Mouse (Mus musculus) heart, embryonic 14.5 days (tissue): ENCODE results near the gene Gm36176. TPM values are rescaled to one million over a fixed set of nuclear protein-coding genes. Genes with fewer than 3 reads are reported as not detected.

Experiments
- ATAC-seq: fragments of 200-750 bp; cut with Nextera tagmentation; 2 replicates; pipeline ENCODE4 v1.8.0; 2017; ENCODE audit warnings: low read depth, moderate TSS enrichment; ENCODE audit not compliant: insufficient number of reproducible peaks, insufficient read depth, low FRiP score
- H3K27ac ChIP-seq, 2 experiments: fragments of 200-500 bp in 1 of 2; fragments of 300-500 bp in 1 of 2; sonication (generic) in 1 of 2; replicated peaks in 1 of 2; 2 replicates each; pipeline ENCODE4 v1.5.1; 2012 to 2014; ENCODE audit warnings: low read depth in 2 of 2, low read length in 2 of 2, control low read depth in 1 of 2, mild to moderate bottlenecking in 1 of 2, mixed read lengths in 1 of 2; ENCODE audit not compliant: control insufficient read depth in 1 of 2, insufficient read depth in 1 of 2
- H3K27me3 ChIP-seq: fragments of 300-500 bp; sonication (generic); 2 replicates; pipeline ENCODE4 v1.6.1; 2014; ENCODE audit warnings: mild to moderate bottlenecking, low read length, control low read depth; ENCODE audit not compliant: control insufficient read depth, insufficient read depth
- H3K36me3 ChIP-seq: fragments of 300-500 bp; sonication (generic); 2 replicates; pipeline ENCODE4 v1.6.1; 2014; ENCODE audit warnings: mild to moderate bottlenecking, control low read depth, low read length, mixed read lengths; ENCODE audit not compliant: control insufficient read depth, insufficient read depth
- H3K4me1 ChIP-seq, 2 experiments: fragments of 200-500 bp in 1 of 2; fragments of 300-500 bp in 1 of 2; sonication (generic) in 1 of 2; 2 replicates each; pipeline ENCODE4 v1.6.1; 2012 to 2014; ENCODE audit warnings: low read length in 2 of 2, control low read depth in 1 of 2, mixed read lengths in 1 of 2; ENCODE audit not compliant: control insufficient read depth in 2 of 2, insufficient read depth in 2 of 2
- H3K4me2 ChIP-seq: fragments of 300-500 bp; sonication (generic); 2 replicates; pipeline ENCODE4 v1.6.1; 2014; ENCODE audit warnings: mild to moderate bottlenecking, low read length
- H3K4me3 ChIP-seq, 2 experiments: fragments of 200-500 bp in 1 of 2; fragments of 300-500 bp in 1 of 2; sonication (generic) in 1 of 2; 2 replicates each; pipeline ENCODE4 v1.5.1; 2012 to 2014; ENCODE audit warnings: low read length in 2 of 2, mild to moderate bottlenecking in 2 of 2, control low read depth in 1 of 2, low read depth in 1 of 2, moderate library complexity in 1 of 2; ENCODE audit not compliant: control insufficient read depth in 1 of 2, insufficient read depth in 1 of 2
- H3K9ac ChIP-seq: fragments of 300-500 bp; sonication (generic); 2 replicates; pipeline ENCODE4 v1.6.1; 2014; ENCODE audit warnings: mild to moderate bottlenecking, low read length
- H3K9me3 ChIP-seq: fragments of 300-500 bp; sonication (generic); 2 replicates; pipeline ENCODE4 v1.6.1; 2016; ENCODE audit warnings: low read length, control low read depth; ENCODE audit not compliant: control insufficient read depth
- WGBS: fragments of 180-500 bp; shearing (Covaris S2); extraction: QIAGEN DNeasy Blood & Tissue Kit; methylation state at CpG from one replicate; pipeline ENCODE4 v1.1.7; 2014; 5-methylcytosine and 5-hydroxymethylcytosine counted together
- polyA plus RNA-seq: library from polyadenylated mRNA; unstranded; fragments of >200 nt; fragmentation: Nextera tagmentation; extraction: Ambion mirVana; gene quantifications from 2 replicates; pipeline ENCODE4 v1.2.1, GENCODE M21; 2014

Gm36176 gene
- polyA plus RNA-seq, 1 experiment from 2014 or later, result not detected

- ATAC-seq, result no peak
- no peak overlapping the region for H3K4me3 ChIP-seq
- H3K27ac ChIP-seq, result no peak overlapping the region
- no peaks in the 10 kb centered on the region for H3K36me3 ChIP-seq
- H3K4me1 ChIP-seq, result no peaks in the 10 kb centered on the region
- no peak overlapping the region for H3K4me2 ChIP-seq
- H3K27me3 ChIP-seq, result no peaks in the 10 kb centered on the region
- WGBS, result 78% methylated on average over 5 of the region's 5 CpGs
- no peaks in the 10 kb centered on the region for H3K9me3 ChIP-seq
- H3K9ac ChIP-seq, result no peak overlapping the region
Observed at GRCm38 (mm10) chr10:77882553-77882952, 36.0 kb downstream of the Gm36176 start.

GRCm38 (mm10) chr10:77886007-77886747 is 39.6 kb downstream of the Gm36176 start:
- ATAC-seq, result no peak

DNA sequence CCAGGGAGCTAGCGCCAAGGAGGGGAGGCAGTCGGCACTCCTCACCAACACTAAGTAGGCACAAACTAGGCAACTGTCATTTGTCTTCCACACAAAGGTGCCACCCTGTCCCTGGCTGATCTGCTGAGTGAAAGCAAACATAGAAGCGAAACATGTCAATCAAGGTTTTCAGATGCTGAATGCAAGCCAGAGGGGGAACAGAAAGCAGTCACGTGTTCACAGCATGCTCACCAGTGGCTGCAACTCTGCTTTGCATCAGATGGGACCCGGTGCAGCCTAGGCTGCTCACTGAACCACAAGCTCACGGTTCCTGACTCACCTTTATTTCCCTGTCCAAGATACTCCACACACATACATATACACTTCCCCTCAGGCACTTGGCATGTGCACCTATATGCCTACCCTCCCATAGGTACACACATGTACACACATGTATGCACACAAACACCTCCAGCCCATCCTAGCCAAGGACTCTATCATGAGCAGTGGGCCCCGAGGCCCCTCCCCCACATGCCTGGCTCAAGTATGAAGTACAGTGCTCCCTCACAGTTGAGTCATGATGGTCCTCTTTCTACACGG is 44.5 kb downstream of the Gm36176 start:
- Histone ChIP-seq H3K4me2 (no peak overlapping the region), H3K4me1 (peaks cover 0 to 7% of the 10 kb centered on the region in 2 experiments; a peak in 1 of 4 replicates), H3K36me3 (no peaks in the 10 kb centered on the region), H3K9me3 (no peaks in the 10 kb centered on the region), H3K27ac (no peak overlapping the region), H3K9ac (no peak overlapping the region), H3K27me3 (no peaks in the 10 kb centered on the region), H3K4me3 (no peak overlapping the region)
- WGBS, result 76% methylated on average over 8 of the region's 8 CpGs
- 0 out of 2 replicates have a peak, but pooled peaks have one; percentile 16 for ATAC-seq

More at GRCm38 (mm10) chr10:77886007-77886747, 39.6 kb downstream of the Gm36176 start:
- Histone ChIP-seq H3K4me1 (no peaks in the 10 kb centered on the region), H3K27me3 (no peaks in the 10 kb centered on the region), H3K9me3 (no peaks in the 10 kb centered on the region), H3K4me3 (no peak overlapping the region), H3K9ac (no peak overlapping the region), H3K4me2 (no peak overlapping the region), H3K36me3 (no peaks in the 10 kb centered on the region), H3K27ac (no peak overlapping the region)
- 43% methylated on average over 12 of the region's 12 CpGs for WGBS

DNA sequence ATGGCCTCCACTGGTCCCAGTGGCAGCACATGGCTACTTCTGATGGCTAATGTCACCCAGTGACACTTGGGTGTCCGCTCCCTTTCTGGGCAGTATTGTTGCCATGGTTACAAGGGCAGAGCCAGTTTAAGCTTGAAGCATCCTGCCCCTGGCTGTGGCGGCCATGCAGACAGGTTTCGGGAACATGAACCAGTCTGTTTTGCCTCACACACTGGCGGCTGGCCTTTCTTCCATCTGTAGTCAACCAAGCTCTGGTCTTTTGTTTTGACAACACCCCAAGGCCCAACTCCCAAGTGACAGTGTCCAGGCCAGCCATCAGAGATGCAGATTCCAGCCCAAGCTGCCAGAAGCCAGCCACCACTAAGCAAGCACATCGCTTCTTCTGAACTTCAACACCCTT is 49.0 kb downstream of the Gm36176 start:
- H3K9me3 ChIP-seq, result no peaks in the 10 kb centered on the region
- no peak overlapping the region for H3K9ac ChIP-seq
- WGBS, result 30% methylated on average over 5 of the region's 5 CpGs
- no peak overlapping the region for H3K4me2 ChIP-seq
- ATAC-seq, result no peak
- no peaks in the 10 kb centered on the region; the same call in 1 of the 2 replicates for H3K27me3 ChIP-seq
- no peak overlapping the region for H3K27ac ChIP-seq
- H3K4me1 ChIP-seq, result peaks cover 0 to 7% of the 10 kb centered on the region in 2 experiments; a peak in 1 of 4 replicates
- no peaks in the 10 kb centered on the region for H3K36me3 ChIP-seq
- H3K4me3 ChIP-seq, result no peak overlapping the region

Other genes starting within 250 kb of the Gm36176 start
- gene Sumo3, start 240.7 kb upstream of the Gm36176 start, polyA plus RNA-seq, result 144 and 156 TPM in 2 replicates
- gene Gm49325, start 240.6 kb upstream of the Gm36176 start, polyA plus RNA-seq, result 2.9 TPM in 1 of 2 replicates, not detected in the other
- gene Ube2g2, start 224.5 kb upstream of the Gm36176 start, polyA plus RNA-seq, result 50.4 and 53.0 TPM in 2 replicates
- gene Tspear, start 160.2 kb upstream of the Gm36176 start, polyA plus RNA-seq, result 0.09 TPM in 1 of 2 replicates, not detected in the other
- gene Gm19402, start 156.0 kb upstream of the Gm36176 start, polyA plus RNA-seq, result not detected in 2 replicates
- not detected in 2 replicates for gene Gm9508, start 149.6 kb upstream of the Gm36176 start, polyA plus RNA-seq
- gene Gm10272, start 140.2 kb upstream of the Gm36176 start, polyA plus RNA-seq, result not detected in 2 replicates
- not detected in 2 replicates for gene Gm10024, start 135.3 kb upstream of the Gm36176 start, polyA plus RNA-seq
- not detected in 2 replicates for gene Gm10142, start 131.0 kb upstream of the Gm36176 start, polyA plus RNA-seq
- not detected in 2 replicates for gene Krtap12-1, start 126.2 kb upstream of the Gm36176 start, polyA plus RNA-seq
- gene Gm10100, start 120.3 kb upstream of the Gm36176 start, polyA plus RNA-seq, result not detected in 2 replicates
- not detected in 2 replicates for gene Gm18596, start 104.2 kb upstream of the Gm36176 start, polyA plus RNA-seq
- not detected in 2 replicates for gene Gm9736, start 95.4 kb upstream of the Gm36176 start, polyA plus RNA-seq
- gene Gm3233, start 87.1 kb upstream of the Gm36176 start, polyA plus RNA-seq, result not detected in 2 replicates
- gene Gm3238, start 75.5 kb upstream of the Gm36176 start, polyA plus RNA-seq, result not detected in 2 replicates
- gene Gm7138, start 69.9 kb upstream of the Gm36176 start, polyA plus RNA-seq, result not detected in 2 replicates
- gene Gm3250, start 64.3 kb upstream of the Gm36176 start, polyA plus RNA-seq, result not detected in 2 replicates
- not detected in 2 replicates for gene Gm7137, start 58.6 kb upstream of the Gm36176 start, polyA plus RNA-seq
- gene Gm9639, start 51.7 kb upstream of the Gm36176 start, polyA plus RNA-seq, result not detected in 2 replicates
- gene Gm19668, start 47.7 kb upstream of the Gm36176 start, polyA plus RNA-seq, result not detected in 2 replicates
- not detected in 2 replicates for gene Gm9507, start 35.0 kb upstream of the Gm36176 start, polyA plus RNA-seq
- gene Gm2696, start 32.1 kb upstream of the Gm36176 start, polyA plus RNA-seq, result not detected in 2 replicates
- gene Krtap10-4, start 19.7 kb upstream of the Gm36176 start, polyA plus RNA-seq, result not detected in 2 replicates
- gene Krtap10-10, start 10.9 kb upstream of the Gm36176 start, polyA plus RNA-seq, result not detected in 2 replicates
- not detected in 2 replicates for gene Gm10318, start 6.1 kb downstream of the Gm36176 start, polyA plus RNA-seq
- gene Gm3285, start 15.2 kb downstream of the Gm36176 start, polyA plus RNA-seq, result not detected in 2 replicates
- gene Lrrc3, start 55.7 kb downstream of the Gm36176 start, polyA plus RNA-seq, result 1.2 and 1.3 TPM in 2 replicates
- gene Trpm2, start 123.8 kb downstream of the Gm36176 start, polyA plus RNA-seq, result 0.07 and 0.51 TPM in 2 replicates
- gene 1810043G02Rik, start 131.7 kb downstream of the Gm36176 start, polyA plus RNA-seq, result 18.6 and 21.1 TPM in 2 replicates
- 168 and 170 TPM in 2 replicates for gene Pfkl, start 163.3 kb downstream of the Gm36176 start, polyA plus RNA-seq
- not detected in 2 replicates for gene Dnmt3l, start 195.1 kb downstream of the Gm36176 start, polyA plus RNA-seq
- 0.16 TPM in 1 of 2 replicates, not detected in the other for gene Aire, start 196.8 kb downstream of the Gm36176 start, polyA plus RNA-seq
- 1.5 and 2.0 TPM in 2 replicates for gene Icosl, start 222.5 kb downstream of the Gm36176 start, polyA plus RNA-seq